Mouse (Mus musculus): ENCODE data around the gene Nxpe3.
"Not testable (repeated sequence)": the region's sequence is repeated elsewhere in the genome, so short reads cannot be mapped to it uniquely, and the experiment has no call there.

GRCm38 (mm10) chr16:55859421-55859820 is 35.7 kb downstream of the Nxpe3 start:
- not testable (repeated sequence) for TF ChIP-seq CTCF (IDR thresholded peaks at IDR 0.05; ENCODE audit: borderline replicate concordance, extremely low read depth, insufficient read depth, insufficient read length); POLR2A (IDR thresholded peaks at IDR 0.05; ENCODE audit: borderline replicate concordance, extremely low read depth, insufficient read depth, insufficient read length, poor library complexity, severe bottlenecking)

All from brain, embryonic 14.5 days (tissue).